Mouse (Mus musculus) A20 (cell line): ENCODE measurements around the gene Nr6a1.

Experiments used
- DNase-seq: peaks from one replicate; pipeline ENCODE4 v3.0.0-alpha.2; 2011; ENCODE audit warnings: low read depth, low spot score

Nr6a1 gene

DNA sequence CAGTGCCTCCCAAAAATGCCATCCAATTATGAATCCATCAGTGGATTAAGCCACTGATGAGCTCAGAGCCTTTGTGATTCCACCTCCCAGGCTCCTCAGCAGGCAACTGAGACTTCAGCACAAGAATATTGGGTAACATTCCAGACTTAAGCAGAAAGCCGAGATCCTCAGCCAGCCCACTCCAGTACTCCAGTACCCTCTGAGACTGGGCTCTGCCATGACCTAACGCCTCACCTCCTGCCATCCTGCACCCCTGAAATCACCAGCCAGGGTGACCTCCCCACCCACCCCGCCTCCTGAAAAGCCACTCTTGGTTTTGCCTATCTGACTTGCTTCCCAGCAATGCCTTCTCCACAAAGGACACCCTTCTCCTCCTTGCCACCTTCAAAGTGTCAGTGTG lies 9.9 kb upstream of the Nr6a1 start:
- no peak for DNase-seq

DNA sequence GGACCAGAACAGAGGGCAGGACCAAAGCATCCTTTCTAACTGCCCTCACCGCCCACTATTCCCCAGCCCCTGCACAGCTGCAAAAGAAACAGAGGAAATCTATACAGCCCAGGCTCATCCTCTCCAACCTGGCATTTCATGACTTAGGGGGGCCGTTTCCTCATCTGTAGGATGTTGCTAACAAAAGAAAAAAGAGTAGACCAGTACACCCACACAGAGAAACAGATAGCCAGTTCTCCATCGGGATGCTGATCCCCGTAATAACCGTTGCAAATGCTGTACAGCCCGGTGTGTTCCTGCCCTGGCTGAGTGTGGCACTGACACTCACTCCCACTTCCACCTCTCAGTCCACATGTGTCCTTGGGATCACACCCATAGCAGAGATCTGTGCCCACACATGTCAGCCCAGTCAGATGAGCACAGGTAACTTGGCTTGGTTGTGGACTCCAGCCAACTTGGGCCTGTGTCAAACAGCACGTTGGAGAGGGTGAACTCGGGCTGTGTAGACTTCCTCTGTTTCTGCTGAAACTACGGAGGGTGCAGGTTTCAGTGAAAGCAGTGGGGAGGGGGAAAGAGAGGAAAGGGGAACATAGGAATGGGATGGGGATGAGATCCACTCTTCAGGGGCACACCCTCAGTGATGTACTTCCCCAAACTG lies 9.4 kb upstream of the Nr6a1 start:
- DNase-seq, result no peak

DNA sequence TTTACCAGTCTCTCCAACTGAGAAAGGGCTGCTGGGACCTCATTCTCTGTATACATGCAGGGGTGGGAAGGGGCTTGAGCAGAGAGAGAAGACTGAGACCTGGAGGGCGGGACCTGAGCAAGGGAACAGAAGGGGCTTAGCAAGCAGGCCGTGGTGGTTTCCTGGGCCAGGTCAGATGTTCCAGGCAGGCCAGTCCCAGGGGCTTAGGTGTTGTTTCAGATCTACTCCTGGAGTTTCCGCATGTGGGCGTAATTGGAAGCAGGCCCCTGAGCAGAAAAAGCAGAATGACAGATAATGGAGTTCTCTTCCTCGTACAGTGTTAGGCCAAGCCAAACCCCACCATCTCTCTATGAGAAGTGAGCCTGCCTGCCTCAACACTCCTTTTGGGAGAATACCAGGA lies 7.4 kb upstream of the Nr6a1 start:
- no peak for DNase-seq

DNA sequence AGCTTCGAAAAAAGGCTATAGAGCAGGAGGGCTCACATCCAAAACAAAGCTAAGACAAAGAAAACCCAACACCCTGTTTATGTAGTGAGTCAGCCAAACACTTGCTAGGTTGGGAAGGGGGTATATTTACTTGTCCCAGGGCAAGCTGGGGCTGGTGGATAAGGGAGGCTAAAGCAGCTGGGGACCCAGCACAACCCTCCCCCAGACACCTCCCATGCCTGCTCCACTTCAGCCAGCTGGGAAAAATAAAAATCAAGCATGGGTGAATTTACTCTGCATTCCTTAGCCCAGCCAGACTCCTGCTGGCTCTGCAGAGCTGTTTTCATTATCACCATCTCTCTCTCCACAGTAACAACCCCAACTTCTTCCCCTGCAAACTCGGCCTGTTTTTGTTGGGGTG lies 6.4 kb upstream of the Nr6a1 start:
- no peak for DNase-seq

DNA sequence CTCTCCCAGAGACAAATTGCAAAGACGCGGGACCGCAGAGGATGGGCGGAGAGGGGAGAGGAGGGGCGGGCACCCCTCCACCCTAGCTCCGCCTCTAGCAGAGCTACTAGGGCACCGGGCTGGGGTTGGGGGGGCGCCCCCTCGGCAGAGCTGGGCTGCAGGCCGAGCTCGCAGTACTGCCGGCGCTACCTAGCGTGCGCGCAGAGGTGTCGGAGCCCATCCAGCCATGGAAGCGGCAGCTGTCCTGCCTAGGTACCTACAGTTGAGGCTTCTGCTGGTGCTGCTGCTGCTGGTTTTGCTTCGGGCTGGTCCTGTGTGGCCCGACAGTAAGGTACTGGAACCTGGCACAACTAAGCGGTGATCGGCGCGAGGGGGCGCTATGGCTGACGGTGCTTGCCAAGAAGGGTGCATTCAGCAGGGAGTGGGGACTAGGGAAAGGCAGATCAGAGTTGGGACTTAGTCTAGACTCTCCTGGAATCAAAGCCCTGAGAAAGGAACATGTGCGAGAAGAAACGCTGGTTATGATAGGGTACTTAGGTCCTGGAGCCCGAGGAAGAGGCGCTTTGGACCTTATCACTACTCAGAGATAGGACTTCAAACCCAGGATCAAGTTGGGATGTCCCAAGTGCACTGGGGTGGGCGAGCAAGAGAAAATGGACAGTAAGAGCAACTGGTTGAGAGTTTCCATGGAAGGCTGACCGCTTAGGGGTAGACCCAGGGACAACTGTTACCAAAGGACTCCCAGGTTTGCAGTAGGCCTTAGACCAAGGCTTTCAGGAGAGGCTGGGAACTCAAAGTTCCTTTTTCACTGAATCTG lies 4.6 kb upstream of the Nr6a1 start, which contains the start of gene Olfml2a:
Gene Olfml2a, plus strand, starts transcription at position 128 of the 817 bp plus-strand sequence.
- DNase-seq, result peak; percentile 92

DNA sequence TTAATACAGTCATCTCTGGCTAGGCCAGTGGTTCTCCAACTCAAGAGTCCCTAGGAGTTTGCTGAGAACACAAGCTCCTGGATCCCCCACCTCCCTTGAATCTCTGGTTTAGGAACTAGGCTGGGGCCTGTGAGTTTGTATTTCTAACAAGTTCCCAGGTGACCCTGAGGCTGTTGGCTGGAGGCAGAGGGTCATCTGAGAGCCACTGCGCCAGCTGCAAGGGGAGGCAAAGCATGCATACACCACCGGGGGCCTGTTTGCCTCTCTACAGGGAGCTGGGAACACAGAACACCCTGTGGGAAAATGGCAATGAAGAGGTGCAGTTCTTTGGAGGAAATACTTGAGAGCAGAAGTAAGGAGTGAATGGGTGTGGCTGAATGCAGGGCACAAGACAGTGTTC lies 2.8 kb upstream of the Nr6a1 start:
- no peak for DNase-seq

DNA sequence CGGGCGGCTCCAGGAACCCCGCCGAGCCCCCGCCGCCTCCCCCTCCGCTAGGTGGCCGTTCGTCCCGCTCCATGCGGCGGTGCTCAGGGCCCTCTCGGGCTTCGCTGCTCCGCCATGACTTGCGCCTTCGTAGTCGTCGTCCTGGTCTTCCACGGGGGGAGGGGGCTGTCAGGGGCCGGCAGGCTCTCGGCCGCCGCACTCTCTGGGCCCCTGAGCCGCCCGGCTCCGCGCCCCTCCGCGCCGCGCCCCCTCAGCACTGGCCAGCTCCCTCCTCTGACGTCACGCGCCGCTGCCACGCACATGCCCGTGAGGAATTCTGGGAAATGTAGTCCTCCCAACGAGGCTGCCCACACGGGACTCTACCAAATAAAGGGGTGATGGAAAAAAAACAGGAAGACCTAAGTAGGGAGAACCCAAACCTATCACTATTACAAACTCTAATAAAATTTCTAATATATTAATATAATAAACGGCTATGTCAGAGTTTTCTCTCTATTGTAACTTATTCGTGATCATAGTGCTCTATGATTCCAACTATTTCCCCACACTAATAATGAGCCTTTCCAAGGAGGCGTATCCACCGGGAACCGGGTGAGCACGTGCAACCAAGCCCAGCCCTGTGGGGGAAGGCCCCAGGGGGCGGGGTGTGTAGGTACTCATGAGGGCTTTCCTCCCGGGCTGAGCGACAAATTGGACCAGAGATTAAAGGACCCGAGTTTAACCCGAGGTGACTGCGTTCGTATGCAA lies 1.2 kb downstream of the Nr6a1 start:
- peak; percentile 97 for DNase-seq

DNA sequence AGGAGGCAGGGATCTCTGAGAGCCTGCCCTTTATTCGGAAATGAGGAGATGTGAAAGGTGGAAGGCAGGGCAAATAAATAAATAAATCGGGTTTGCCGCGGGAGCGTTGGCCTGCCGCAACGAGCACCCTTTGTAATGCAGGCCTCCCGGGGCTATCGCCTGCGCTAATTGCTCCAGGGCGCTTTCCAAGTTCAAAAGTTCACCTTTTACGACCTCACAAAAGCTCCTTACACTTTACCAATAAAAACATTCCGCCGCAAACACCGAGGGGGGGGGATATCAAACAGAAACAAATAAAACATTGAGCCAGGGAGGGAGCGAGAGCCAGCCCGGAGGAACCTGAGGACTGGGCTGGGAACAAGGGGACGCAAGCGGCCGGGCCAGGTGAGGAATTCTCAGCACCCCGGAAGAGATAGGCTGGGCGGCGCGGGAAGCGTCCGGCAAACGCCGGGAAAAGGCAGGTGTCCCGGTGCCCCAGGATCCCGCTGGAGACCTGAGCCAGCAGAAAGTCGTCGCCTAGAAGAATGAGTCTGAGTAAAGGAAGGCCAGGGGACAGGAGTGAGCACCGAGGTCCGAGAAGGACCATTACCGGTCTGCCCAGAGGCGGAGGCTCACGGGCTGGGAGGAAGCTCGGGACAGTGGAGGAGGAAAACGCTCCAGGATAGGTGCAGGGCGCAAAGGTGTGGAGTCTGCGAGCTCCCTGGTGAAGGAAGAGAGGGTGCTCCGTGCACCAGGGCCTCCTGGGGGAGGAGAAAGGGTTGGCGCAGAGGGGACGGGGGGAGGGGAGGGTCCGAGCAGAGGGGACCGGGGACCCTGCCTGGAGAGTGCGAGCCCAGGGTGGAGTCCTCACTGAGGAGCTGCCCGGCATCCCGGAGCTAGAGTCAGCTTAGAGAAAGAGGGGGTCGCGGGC lies 2.1 kb downstream of the Nr6a1 start:
- peak; percentile 47 for DNase-seq

DNA sequence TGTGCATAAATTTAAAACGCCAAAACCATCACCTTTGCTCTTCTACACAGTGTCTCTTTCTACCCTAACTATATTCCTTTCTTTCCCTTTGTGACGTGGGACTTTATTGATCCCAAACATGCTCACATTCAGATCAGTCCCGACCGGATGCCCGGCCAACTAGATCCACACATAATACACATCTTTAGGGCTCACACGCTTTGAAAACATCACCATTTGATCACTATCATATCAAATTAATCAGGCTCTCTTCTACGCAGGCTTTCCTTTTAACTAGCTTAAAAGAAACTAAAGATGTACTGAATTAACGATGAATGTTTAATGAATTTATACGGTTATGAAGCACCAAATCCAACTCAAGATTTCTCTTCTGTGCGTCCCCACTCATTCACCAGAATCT lies 2.9 kb downstream of the Nr6a1 start:
- DNase-seq, result no peak

DNA sequence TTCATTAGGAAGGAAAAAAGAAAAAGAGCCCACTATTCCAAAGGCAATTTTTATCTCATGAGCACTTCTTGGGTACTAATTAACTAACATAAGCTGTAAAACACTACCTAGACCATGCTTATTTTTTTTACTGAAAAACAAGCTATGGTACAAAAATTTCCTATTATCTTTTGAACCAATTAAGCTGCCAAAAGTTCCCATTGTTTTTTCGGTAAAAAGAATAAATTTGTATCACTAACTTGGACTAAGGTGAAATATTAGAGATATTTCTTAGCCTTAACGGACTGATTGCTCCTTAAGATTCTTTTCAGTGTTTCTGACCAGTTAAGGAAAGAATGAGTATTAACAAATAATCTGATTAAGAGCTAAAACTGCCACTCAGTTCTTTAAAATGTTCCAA lies 3.6 kb downstream of the Nr6a1 start:
- no peak for DNase-seq

DNA sequence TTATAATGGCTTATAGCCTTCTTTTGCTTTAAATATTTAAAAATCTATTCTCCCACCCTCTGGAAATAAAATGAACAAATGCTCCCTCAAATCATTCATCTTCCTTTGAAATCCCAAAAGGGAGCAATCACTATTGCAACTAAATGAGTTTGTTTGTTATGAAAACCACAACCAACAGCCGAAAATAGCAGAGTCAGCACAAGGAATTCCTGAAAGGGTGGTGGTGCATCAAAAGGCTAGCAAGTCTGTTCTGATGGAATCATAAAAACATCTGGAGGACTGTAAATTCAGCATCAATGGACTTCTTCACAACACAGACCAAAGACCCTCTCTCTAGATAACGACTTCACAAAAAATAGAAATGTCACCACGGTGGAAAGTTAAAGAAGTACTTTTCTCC lies 4.0 kb downstream of the Nr6a1 start:
- no peak for DNase-seq

DNA sequence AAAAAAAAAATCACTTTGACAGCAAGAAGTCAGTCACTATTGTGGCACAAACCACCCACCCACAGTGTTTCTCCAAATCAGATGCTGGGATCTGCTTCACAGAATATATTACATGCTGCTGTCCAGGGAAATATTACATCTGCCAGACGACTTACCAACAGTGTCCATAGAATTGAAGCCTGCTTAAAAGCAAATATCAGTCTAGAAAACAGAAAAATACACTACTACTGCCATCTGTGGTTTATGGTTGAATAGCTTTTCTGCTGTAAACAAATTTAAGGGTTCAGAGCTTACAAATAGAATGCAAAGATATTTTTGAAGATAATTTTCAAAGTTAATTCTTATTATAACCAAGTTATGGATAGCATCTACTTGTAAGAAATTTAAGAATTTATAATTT lies 6.1 kb downstream of the Nr6a1 start:
- peak; percentile 52 for DNase-seq

DNA sequence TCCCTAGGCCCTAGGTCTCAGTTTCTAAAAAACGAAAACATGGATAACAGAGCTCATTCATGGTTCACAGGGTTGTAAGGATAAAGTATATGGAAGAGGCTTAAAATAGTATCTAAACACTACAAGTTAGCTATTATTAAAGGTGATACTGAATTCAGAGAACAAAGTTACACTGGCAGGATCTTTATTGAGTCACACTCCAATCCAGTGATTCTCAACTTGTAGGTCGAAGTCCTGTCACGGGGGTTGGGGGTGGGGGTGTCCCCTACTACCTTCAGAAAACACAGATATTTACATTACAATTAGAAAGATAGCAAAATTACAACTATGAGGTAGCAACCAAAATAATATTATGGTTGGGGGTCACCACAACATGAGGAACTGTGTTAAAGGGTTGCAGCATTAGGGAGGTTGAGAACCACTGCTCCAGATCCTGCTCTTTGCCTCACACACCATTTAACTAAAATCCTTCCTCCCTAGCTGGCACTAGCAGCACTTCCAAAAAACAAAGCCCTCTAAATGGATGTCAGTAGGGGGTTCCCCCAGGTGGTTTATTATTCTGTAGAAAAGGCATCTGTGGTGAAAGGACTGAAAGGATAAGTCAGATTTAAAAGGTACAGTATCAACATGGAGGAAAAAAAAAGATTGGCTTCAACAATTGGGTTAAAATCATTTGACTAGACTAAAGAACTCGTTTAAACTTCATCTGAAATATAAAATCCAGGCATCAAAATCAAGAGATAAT lies 10.4 kb downstream of the Nr6a1 start:
- no peak for DNase-seq

DNA sequence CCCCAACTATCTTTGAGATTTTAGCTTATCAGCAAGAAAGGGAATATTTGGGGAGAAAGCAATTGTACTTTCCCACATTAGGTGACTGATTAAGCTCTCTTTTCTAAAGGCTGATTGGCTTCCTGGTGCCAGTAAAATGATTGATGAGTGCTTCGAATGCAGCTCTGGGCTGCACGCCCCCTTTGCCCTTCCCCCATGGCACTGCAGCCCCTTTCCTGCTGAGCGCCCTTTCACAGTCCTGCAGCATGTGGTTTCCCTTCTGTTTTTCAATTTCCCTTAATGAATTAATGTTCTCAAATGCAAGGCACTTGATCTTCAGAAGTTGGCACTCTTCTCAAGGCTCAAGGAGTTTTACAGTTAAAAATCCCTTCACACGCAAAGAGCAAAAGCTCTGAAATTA lies 12.5 kb downstream of the Nr6a1 start:
- DNase-seq, result peak; percentile 70

DNA sequence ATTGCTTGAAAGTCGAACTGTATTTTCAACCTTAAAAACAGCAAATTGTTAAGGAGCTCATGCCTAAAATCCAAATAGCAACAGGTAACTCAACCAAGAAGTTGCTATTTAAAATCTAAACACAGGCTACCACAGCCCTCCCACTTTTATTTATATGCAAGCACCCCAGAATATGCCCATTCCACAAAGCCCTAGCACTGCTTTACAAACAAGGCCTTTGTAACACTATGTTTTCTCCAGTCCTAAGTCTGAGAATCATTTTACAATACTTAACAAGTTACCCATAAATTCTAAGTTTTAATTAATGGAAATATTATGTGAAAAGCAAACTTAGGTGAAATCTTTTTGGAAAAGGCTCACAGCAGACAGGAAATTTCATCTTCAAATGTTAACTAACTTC lies 13.0 kb downstream of the Nr6a1 start:
- no peak for DNase-seq

DNA sequence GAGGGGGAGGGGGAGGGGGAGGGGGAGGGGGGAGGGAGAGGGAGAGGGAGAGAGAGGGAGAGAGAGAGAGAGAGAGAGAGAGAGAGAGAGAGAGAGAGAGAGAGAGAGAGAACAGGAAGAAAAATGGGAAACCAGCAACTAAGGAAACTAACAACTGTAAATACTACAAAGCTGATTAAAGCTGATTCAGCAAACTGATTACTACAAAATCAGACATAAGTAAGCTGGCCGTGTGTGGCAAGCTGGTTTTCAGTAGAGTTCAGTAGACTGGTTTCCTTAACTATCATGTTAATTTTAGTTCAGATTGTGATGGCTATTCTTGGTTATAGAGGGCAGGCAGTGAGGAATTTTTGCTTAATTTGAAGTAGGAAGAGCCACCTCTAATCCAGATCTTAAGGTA lies 18.9 kb downstream of the Nr6a1 start:
- no peak for DNase-seq

DNA sequence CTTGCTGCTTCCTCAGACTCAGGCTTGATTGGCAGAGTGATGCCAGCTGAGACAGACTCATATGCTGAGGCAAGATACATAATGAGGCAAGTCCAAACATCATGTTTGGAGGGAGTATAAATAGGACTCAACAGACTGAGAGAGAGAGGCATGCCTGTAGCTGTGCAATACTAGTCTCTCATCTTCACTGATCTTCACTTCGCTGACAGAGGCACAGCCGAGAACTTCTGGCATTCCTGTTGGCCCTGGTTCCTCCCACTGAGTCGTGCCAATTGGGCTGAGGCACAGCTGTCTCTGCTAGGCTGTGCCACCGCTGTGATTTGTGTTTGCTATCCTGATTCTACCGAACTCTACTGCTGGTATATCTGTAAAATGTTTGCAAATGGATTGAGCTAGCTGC lies 21.4 kb downstream of the Nr6a1 start:
- DNase-seq, result no peak

DNA sequence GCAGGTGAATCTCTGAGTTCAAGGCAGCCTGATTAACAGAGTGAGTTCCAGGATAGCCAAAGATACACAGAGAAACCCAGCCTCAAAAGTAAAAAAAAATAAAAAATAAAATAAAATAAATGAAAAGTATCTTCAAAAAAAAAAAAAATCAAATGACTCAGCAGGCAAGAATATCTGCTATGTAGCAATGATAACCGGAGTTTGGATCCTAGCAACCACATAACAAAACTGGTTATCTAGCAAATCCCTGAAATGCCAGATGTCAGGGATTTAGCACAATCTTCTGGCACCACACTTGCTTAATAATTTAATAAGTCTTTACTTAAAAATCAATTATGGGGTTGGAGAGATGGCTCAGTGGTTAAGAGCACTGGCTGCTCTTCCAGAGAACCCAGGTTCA lies 23.2 kb downstream of the Nr6a1 start:
- DNase-seq, result no peak

DNA sequence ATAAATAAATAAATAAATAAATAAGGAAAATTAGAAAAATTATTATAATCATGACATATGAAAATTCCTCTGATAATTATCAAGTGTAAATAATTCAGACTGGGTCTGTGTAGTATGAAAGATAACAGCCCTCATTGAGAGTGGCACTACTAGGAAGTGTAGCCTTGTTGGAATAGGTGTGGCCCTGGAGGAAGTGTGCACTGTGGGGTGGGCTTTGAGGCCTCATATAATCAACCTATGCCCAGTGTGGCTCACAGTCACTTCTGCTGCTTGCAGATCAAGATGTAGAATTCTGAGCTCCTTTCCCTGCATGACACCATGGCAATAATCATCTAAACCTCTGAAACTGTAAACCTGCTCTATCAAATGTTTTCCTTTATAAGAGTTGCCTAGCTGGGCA lies 24.6 kb downstream of the Nr6a1 start:
- DNase-seq, result no peak

DNA sequence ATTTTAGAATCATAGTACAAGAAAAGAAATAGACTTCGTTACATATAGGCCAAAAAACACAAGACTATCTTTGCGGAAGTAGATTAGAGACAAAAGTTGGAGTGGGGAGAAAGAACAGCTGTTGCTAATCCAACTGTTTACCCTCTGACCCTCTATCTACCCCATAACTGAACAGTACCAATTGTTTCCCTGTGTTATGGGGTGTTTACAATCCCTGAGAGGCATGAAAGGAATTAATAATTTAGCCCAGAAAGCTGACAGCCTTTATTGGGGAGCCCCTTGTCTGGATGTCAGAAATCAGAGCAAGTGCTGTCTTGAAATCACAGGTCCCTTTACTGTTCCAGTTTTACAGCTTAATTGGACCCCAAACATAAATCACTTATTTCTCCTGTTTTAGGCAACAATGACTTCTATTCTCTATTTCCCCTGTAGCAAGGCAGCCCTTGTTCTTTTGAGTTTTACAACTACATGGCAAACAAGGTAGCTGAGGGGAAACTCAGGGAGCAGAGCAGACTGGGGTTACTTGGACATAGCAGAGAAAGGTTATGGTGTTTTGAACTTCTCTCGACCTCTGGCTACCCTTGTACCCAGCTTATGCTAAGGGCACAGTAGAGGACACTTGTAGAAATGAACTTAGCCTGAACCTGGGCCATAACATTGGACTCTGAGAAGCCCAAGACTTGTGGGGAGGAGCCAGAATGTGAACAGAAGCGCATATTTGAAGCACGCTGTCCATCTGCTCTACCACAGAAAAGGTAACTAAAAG lies 46.4 kb downstream of the Nr6a1 start:
- DNase-seq, result no peak
